Mouse (Mus musculus): ENCODE results near the gene Ggct. TPM values are rescaled to one million over a fixed set of nuclear protein-coding genes. Genes with fewer than 3 reads are reported as not detected.
A peak's percentile ranks its signal among the peaks of the same experiment; 100 is the strongest.

The Ggct gene
- polyA plus RNA-seq (2017; shearing (Covaris generic)), result 10 to 100 TPM; 30.0 to 31.4 (median 31.3) TPM

- peak; percentile 99 for ATAC-seq
Observed at GRCm38 (mm10) chr6:54992734-54993260, at the start of gene Ggct. Gene Ggct (minus strand): TSS chr6:54992950.

GRCm38 (mm10) chr6:55040031-55040430 lies 47.3 kb upstream of the Ggct start:
- no peak for ATAC-seq

GRCm38 (mm10) chr6:55039446-55039783 lies 46.7 kb upstream of the Ggct start:
- ATAC-seq, result no peak

GRCm38 (mm10) chr6:55038671-55039445 lies 46.1 kb upstream of the Ggct start:
- no peak for ATAC-seq

- ATAC-seq, result peak; percentile 93
Observed at GRCm38 (mm10) chr6:55037799-55038670, 45.3 kb upstream of the Ggct start, which contains the start of gene Gars. Gene Gars (plus strand): TSS chr6:55038007.

- no peak for ATAC-seq
Observed at GRCm38 (mm10) chr6:55036731-55037130, 44.0 kb upstream of the Ggct start.

- ATAC-seq, result no peak
Observed at GRCm38 (mm10) chr6:55027642-55028041, 34.9 kb upstream of the Ggct start.

GRCm38 (mm10) chr6:55021806-55022205 lies 29.1 kb upstream of the Ggct start:
- ATAC-seq, result no peak

- ATAC-seq, result no peak
Observed at GRCm38 (mm10) chr6:55018417-55018816, 25.7 kb upstream of the Ggct start.

GRCm38 (mm10) chr6:55016710-55017583 lies 24.2 kb upstream of the Ggct start:
- ATAC-seq, result peak; percentile 87

- ATAC-seq, result peak; percentile 69
Observed at GRCm38 (mm10) chr6:55016236-55016635, 23.5 kb upstream of the Ggct start.

GRCm38 (mm10) chr6:55014184-55014583 lies 21.4 kb upstream of the Ggct start:
- ATAC-seq, result no peak

GRCm38 (mm10) chr6:55012516-55012915 lies 19.8 kb upstream of the Ggct start:
- no peak for ATAC-seq

- no peak for ATAC-seq
Observed at GRCm38 (mm10) chr6:55010330-55011091, 17.8 kb upstream of the Ggct start.

GRCm38 (mm10) chr6:55009391-55010230 lies 16.9 kb upstream of the Ggct start:
- ATAC-seq, result no peak

- ATAC-seq, result no peak
Observed at GRCm38 (mm10) chr6:55008401-55008800, 15.7 kb upstream of the Ggct start.

GRCm38 (mm10) chr6:55003559-55003958 lies 10.8 kb upstream of the Ggct start:
- no peak for ATAC-seq

GRCm38 (mm10) chr6:55002438-55002837 lies 9.7 kb upstream of the Ggct start:
- ATAC-seq, result no peak

- ATAC-seq, result no peak
Observed at GRCm38 (mm10) chr6:55001320-55001719, 8.6 kb upstream of the Ggct start.

GRCm38 (mm10) chr6:54997726-54998125 lies 5.0 kb upstream of the Ggct start:
- no peak for ATAC-seq

GRCm38 (mm10) chr6:54996361-54996760 lies 3.6 kb upstream of the Ggct start:
- no peak for ATAC-seq

Data from inflammation-experienced regulatory T-cells, adult 6 months (primary cell).